ENCODE assay signal across 17 mouse cellular contexts in the genomic region with DNA sequence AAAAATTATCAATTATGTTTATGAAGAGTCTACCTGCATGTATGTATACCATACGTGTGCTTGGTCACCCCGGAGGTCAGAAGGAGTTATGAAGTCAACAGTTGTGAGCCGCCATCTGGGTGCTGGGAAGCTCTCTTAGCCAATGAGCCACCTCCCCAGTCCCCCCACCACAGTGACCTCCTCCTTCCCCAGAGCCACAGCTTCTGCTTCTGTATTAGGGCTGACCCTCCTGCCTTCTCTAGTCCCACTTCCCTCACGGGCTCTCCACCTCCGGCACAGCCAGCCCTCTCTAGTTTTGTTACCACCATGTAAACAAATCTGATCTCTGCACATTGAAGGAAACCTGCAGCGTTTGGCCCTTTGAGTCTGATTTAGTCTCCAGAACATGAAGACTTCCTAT.
"Had no signal": no experiment of that assay in that cellular context is flagged by ENCODE, and none has a peak within 500 bp of the region (broad histone marks: within the 10 kb centered on the region; RNA-seq: fewer than 3 reads in every experiment).

No protein-coding gene starts in this region.

- DNase-seq: kidney, adult 18-20 months; kidney, postnatal 14 days; lung, adult 2 months; lung, postnatal 36 days; retina, postnatal 1 day; right cerebral cortex, postnatal 4 days; spleen, adult 18-20 months; thymus, postnatal 36 days had no signal

- H3K4me1 ChIP-seq: kidney, embryonic 15.5 days; stomach, embryonic 15.5 days had no signal

- H3K9ac ChIP-seq: kidney, embryonic 15.5 days; neural tube, embryonic 12.5 days; stomach, embryonic 15.5 days had no signal

- H3K4me2 ChIP-seq: kidney, embryonic 15.5 days; midbrain, embryonic 11.5 days; neural tube, embryonic 12.5 days; stomach, embryonic 15.5 days had no signal

- H3K27ac ChIP-seq: kidney, embryonic 15.5 days; left cerebral cortex, adult 2 months; limb, embryonic 10.5 days; neural tube, embryonic 12.5 days; stomach, embryonic 15.5 days had no signal

- H3K4me3 ChIP-seq: kidney, embryonic 15.5 days; left cerebral cortex, adult 2 months; limb, embryonic 10.5 days; megakaryocyte, embryonic 14.5 days; neural tube, embryonic 12.5 days; stomach, embryonic 15.5 days had no signal

- H3K9me3 ChIP-seq: kidney, embryonic 15.5 days; limb, embryonic 10.5 days; megakaryocyte, embryonic 14.5 days; neural tube, embryonic 12.5 days; stomach, embryonic 15.5 days had no signal

- H3K36me3 ChIP-seq: kidney, embryonic 15.5 days; limb, embryonic 10.5 days; neural tube, embryonic 12.5 days; stomach, embryonic 15.5 days had no signal

- ATAC-seq: lung, postnatal 0 days; midbrain, embryonic 16.5 days had no signal

- H3K27me3 ChIP-seq: kidney, embryonic 15.5 days; neural tube, embryonic 12.5 days; stomach, embryonic 15.5 days had no signal
